Mouse (Mus musculus) cerebellum, postnatal 10 days (tissue): ENCODE measurements at regions not wholly inside any gene's neighbourhood (a gene's known extent, or its start where the extent isn't known, plus 50 kb on each side); places are given as distances from the start of the nearest gene placed in this dataset.
"Not testable (repeated sequence)": the region's sequence is repeated elsewhere in the genome, so short reads cannot be mapped to it uniquely, and the experiment has no call there.

ENCODE experiments used
- DNase-seq, 2 experiments: peaks; one replicate each; pipeline ENCODE4 v3.0.0; 2021; ENCODE audit warnings: mixed read lengths in 2 of 2

- DNase-seq, result not testable (repeated sequence)
These were observed 167.4 kb downstream of the Kif21a start for GRCm38 (mm10) chr15:90882349-90882748.

- no peak for DNase-seq
These were observed 180.3 kb downstream of the Kif21a start for GRCm38 (mm10) chr15:90869452-90869851.

- DNase-seq, result not testable (repeated sequence)
These were observed 174.5 kb upstream of the Cpne8 start for GRCm38 (mm10) chr15:90853763-90854162.

- DNase-seq, result no peak
These were observed 172.8 kb upstream of the Cpne8 start for GRCm38 (mm10) chr15:90851991-90852390.

DNA sequence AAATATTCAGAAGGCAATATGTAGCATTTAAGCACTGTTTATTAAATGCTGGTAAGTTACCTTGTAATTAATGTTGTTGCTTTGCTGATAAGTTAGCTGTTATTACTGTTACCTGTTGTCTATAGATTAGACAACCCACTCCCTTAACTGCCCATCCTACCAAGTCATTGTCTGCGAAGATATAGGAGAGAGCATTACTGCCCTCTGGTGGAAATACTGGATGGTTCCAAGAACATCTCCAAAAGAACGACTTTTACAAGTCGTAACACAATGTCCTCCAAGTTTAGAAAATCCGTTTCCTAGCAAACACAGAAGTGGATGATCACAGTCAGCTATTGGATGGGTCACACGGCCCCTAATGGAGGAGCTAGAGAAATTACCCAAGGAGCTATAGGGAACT is 162.2 kb upstream of the Cpne8 start:
- DNase-seq, result peak; percentile 61 to 79

- no peak for DNase-seq
These were observed 156.4 kb upstream of the Cpne8 start for GRCm38 (mm10) chr15:90835586-90835985.

DNA sequence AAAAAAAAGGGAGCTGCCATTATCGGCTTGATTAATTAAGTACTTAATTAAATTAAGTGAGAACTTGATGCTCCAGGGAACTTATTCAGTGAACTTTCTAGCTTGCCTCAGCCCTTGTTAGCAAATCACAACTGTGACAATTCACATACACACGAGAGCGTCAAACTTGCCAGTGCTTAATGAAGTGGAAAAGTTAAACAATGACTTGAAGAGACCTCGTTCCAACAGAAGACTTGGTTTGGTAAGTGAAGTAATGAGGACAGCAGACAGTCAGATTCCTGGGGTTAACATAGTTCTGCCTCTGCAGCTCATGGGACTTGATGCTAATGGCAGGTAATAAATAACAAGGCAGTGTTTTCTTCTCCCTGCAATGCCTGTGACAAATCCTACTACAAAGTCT is 148.6 kb upstream of the Cpne8 start:
- no peak for DNase-seq

DNA sequence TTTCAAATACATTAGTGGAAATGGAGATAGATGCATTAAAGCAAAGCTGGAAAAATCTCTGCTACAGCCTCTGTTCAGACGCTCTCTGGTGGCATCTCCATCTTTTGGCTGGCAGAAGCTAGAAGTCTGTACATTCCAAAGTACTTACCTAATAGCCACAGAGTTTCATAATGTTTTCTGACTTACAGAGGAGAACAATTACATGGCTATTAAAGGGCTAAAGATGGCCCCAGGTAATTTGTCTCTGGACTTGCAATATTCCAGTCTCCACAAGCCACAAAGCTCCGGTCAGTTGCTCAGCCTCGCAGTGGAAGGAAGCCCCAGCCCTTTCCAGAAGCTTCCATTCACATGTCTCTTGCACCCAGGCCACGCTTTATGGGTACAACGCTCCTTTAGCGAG is 143.1 kb upstream of the Cpne8 start:
- DNase-seq, result no peak

- DNase-seq, result no peak
These were observed 140.9 kb upstream of the Cpne8 start for GRCm38 (mm10) chr15:90819949-90820655.

DNA sequence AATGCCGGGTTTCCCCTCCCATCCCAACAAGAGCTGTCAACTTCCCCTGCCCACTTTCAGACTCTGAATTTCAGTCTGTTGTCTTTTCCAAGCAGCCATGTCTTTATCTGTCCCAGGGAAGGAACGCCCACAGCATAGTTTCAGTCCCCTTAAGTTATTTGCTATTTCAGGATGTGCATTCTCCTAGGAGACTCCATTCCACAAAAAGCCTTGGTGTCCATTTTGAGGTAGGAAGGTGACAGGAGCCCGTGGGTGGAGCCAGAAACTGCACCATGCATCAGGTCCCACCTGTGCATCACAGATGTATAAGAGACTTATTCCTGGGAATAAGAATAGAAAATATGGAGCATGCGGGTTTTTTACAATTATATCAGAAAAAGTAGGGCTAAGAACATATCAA is 138.9 kb upstream of the Cpne8 start:
- no peak for DNase-seq

DNA sequence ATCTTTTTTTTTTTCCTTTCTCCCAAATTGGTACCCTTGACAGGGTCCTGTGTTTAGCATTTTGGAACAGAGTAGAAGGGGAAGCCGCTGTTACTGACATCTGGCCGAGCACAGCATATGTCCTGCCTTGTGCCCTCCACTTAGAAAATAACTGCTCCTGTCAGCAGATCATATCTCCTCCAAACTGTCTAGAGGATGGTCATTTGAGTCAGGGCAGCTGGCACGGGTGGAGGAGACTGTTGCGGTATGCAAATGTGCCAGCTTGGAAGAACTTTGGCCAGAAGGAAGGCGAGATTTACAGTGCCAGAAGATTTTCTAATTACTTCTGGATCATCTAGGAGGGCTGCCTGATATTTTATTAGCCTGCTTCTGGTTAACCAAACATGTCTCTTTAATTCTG is 134.7 kb upstream of the Cpne8 start:
- DNase-seq, result peak; percentile 73 to 76

DNA sequence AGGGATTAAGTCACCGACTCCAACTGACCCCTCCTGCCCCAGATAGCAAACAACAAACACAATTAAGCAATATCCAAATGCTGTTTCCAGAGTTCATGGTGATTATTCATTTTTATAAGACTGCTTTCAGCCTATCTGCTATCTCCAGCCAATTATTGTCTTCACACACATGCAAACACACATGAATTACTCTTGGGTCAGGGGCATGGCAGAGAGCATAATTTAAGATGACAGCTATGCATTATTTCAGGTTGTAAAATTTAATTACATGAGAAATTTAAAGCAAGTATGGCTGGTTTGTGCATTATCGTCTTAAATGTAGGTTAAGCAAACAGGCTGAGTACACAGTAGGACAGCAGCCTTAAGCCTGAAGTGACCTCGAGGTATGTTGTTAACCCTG is 131.1 kb upstream of the Cpne8 start:
- DNase-seq, result no peak

GRCm38 (mm10) chr15:90808236-90808635 is 129.0 kb upstream of the Cpne8 start:
- DNase-seq, result peak; percentile 16 to 31

- DNase-seq, result no peak
These were observed 118.8 kb upstream of the Cpne8 start for GRCm38 (mm10) chr15:90798056-90798455.

DNA sequence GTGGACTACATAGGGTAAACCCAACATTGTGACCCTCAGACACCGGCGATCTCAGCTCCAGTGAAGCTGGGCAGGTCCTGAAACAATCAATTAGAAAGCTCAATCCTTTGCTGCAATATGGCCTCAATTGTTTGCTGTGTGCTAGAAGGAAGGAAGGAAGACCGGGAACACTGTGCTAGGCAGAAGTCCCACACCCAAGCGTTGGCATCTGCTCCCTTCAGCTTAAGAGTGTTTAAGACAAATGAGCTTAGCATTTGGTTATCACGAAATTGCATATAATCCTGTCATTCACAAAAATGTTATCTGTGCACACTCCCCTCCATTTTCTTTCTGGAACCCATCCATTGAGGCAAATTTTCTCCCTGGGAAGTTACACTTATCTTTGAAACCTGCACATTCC is 110.7 kb upstream of the Cpne8 start:
- DNase-seq, result no peak

GRCm38 (mm10) chr15:90784741-90785140 is 105.5 kb upstream of the Cpne8 start:
- DNase-seq, result no peak

DNA sequence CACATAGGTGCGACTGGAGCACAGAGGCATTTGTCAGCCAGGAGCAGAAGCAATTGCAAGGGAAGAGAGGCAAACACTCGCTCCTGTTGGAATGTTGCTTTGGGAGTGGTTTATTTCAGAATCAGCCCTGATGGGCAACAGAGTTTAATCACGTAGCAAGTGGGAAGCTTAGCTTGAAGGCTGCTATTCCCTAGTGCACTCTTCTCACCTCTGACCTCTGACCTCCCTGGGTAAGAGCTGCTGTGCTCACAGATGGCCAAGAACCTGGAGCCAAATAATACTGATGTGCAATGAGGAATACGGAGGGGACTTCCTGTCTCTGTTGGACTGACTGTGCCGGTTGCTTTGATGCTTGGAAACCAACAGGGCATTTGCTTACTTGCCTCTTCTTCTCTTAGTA is 88.3 kb upstream of the Cpne8 start:
- no peak for DNase-seq

DNA sequence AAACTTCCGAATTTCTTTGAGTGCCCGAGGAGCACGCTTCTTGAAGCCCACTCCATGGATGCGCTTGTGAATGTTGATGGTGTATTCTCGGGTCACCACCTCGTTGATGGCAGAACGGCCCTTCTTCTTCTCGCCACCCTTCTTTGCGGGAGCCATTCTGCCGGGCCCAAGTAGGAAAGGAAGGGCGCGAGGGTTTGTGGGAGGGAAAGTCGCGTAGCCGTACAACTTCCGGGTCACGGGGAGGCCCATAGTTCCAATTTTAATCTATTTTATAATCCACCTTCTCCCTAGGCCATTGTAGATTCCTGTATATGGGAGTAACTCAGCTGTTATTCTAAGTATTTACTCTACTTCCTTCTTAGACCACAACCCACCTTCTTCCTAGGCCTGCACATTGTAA is 85.3 kb upstream of the Cpne8 start:
- DNase-seq, result not testable (repeated sequence)

DNA sequence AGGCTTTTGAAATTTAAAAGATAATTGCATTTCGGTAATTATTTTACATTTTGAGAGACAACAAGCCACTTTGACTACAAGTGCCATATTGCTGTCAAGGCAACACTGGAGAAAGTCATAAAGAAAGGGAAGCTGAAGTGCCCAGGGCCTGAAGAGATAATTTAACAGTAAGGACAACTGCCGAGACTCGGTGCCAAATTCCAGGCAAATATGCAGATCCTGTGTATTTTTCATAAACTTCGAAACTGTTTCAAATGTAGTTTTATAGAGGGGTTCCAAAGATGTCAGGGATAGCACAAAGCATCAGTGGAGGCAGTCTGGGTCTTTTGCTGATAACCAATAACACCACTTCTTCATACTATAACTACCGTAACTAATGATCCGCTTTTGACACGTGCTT is 54.7 kb upstream of the Cpne8 start:
- no peak for DNase-seq
